Comparison of ENCODE assay signal across 16 mouse cellular contexts in genomic region chr7:80736199-80736598, GRCm38 (mm10).
"Had no signal": no experiment of that assay in that cellular context is flagged by ENCODE, and none has a peak within 500 bp of the region (broad histone marks: within the 10 kb centered on the region; RNA-seq: fewer than 3 reads in every experiment).

No protein-coding gene starts in this region.

- DNase-seq: kidney, adult 18-20 months; kidney, adult 9 months; kidney, postnatal 14 days; kidney, postnatal 4 days; liver; liver, embryonic 13.5 days; lung, adult 2 months; lung, postnatal 14 days; lung, postnatal 4 days; thymus, adult 18-20 months; thymus, postnatal 25 days had no signal

- H3K27ac ChIP-seq: limb, embryonic 10.5 days; limb, embryonic 13.5 days; liver, embryonic 13.5 days; midbrain, embryonic 10.5 days; midbrain, embryonic 13.5 days had no signal

- ATAC-seq: midbrain, embryonic 13.5 days; midbrain, embryonic 16.5 days had no signal

- H3K4me3 ChIP-seq: limb, embryonic 10.5 days; limb, embryonic 13.5 days; liver, embryonic 13.5 days; midbrain, embryonic 10.5 days; midbrain, embryonic 13.5 days had no signal

- H3K9ac ChIP-seq: limb, embryonic 13.5 days; liver, embryonic 13.5 days; midbrain, embryonic 13.5 days had no signal

- H3K4me1 ChIP-seq: limb, embryonic 13.5 days; midbrain, embryonic 10.5 days; midbrain, embryonic 13.5 days had no signal

- H3K9me3 ChIP-seq: limb, embryonic 10.5 days; limb, embryonic 13.5 days; liver, embryonic 13.5 days; midbrain, embryonic 10.5 days; midbrain, embryonic 13.5 days had no signal

- H3K27me3 ChIP-seq: limb, embryonic 13.5 days; liver, embryonic 13.5 days; midbrain, embryonic 13.5 days had no signal

- H3K4me2 ChIP-seq: limb, embryonic 13.5 days; liver, embryonic 13.5 days; midbrain, embryonic 13.5 days had no signal
